ENCODE assay signal across 8 mouse cellular contexts in the genomic region with DNA sequence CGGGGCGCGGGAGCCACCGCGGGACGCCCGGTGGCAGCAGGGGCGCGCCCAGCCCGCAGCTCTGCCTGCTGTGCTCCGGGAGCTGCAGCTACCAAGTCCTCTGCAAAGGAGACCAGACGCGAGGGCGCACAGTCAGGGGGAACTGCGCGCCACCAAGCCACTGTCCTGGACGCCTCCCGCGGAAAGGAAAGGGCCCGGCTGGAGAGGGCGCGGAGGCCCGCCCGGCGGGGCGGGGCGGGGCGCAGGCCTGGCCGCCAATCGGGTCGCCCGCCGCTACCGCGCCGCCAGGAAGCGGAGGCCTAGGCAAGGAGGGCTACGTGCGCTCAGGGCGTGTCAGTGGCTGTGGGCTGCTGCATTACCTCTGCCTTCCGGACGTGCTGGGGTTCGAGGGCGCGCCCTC.
DNase-seq lines count a peak whose midpoint lies in the region; ATAC-seq and TF ChIP-seq lines count a peak whose summit lies in the region.
"Not testable (repeated sequence)": the region's sequence is repeated elsewhere in the genome, so short reads cannot be mapped to it uniquely, and the experiment has no call there.

No protein-coding gene starts in this region.

- not testable (repeated sequence) for ATAC-seq in embryonic facial prominence, embryonic 15.5 days (ENCODE audit: insufficient number of reproducible peaks, low FRiP score, low TSS enrichment, low read depth); heart, embryonic 12.5 days (ENCODE audit: insufficient number of reproducible peaks, low FRiP score); hindbrain, embryonic 12.5 days (ENCODE audit: low FRiP score); kidney, embryonic 16.5 days (ENCODE audit: low FRiP score, low TSS enrichment); stomach, postnatal 0 days (ENCODE audit: low FRiP score, low TSS enrichment)
- peak; percentile 47; the same call in 1 of the 2 replicates for ATAC-seq in liver, embryonic 12.5 days

- not testable (repeated sequence) for H3K27ac ChIP-seq in embryonic facial prominence, embryonic 15.5 days (replicated peaks); heart, embryonic 12.5 days (ENCODE audit: poor library complexity, severe bottlenecking); hindbrain, embryonic 12.5 days; kidney, embryonic 16.5 days (ENCODE audit: low read length); liver, embryonic 12.5 days; stomach, postnatal 0 days (replicated peaks)

- not testable (repeated sequence) for TF ChIP-seq EP300 in stomach, postnatal 0 days (optimal IDR thresholded peaks at IDR 0.05)

- DNase-seq in adrenal gland, postnatal 10 days: peak; percentile 3
- peak; percentile 4 for DNase-seq in lung, postnatal 36 days
- not testable (repeated sequence) for DNase-seq in stomach, postnatal 0 days (ENCODE audit: low spot score)

- TF ChIP-seq CTCF in stomach, postnatal 0 days (IDR thresholded peaks at IDR 0.05; ENCODE audit: low read depth): not testable (repeated sequence)

- 0 out of 2 replicates have a peak overlapping the region, but pooled peaks have one; percentile 15 for H3K4me3 ChIP-seq in embryonic facial prominence, embryonic 15.5 days (replicated peaks)
- H3K4me3 ChIP-seq in heart, embryonic 12.5 days: peak overlapping the region; percentile 50
- peak overlapping the region; percentile 8; the same call in 1 of the 2 replicates for H3K4me3 ChIP-seq in hindbrain, embryonic 12.5 days
- H3K4me3 ChIP-seq in kidney, embryonic 16.5 days (ENCODE audit: low read length): peak overlapping the region; percentile 27
- peak overlapping the region; percentile 56 for H3K4me3 ChIP-seq in liver, embryonic 12.5 days
- not testable (repeated sequence) for H3K4me3 ChIP-seq in stomach, postnatal 0 days (ENCODE audit: low read depth, low read length)

- H3K9me3 ChIP-seq in embryonic facial prominence, embryonic 15.5 days (replicated peaks); heart, embryonic 12.5 days (replicated peaks); hindbrain, embryonic 12.5 days (replicated peaks); kidney, embryonic 16.5 days (ENCODE audit: low read length); liver, embryonic 12.5 days (replicated peaks); stomach, postnatal 0 days (ENCODE audit: control insufficient read depth, low read length): not testable (repeated sequence)

- H3K27me3 ChIP-seq in embryonic facial prominence, embryonic 15.5 days; heart, embryonic 12.5 days (replicated peaks); hindbrain, embryonic 12.5 days; kidney, embryonic 16.5 days (ENCODE audit: insufficient read depth, low read length); liver, embryonic 12.5 days (replicated peaks); stomach, postnatal 0 days (ENCODE audit: control insufficient read depth, insufficient read depth, low read length): not testable (repeated sequence)

- WGBS in embryonic facial prominence, embryonic 15.5 days: 3% methylated on average over 44 of the region's 45 CpGs
- WGBS in heart, embryonic 12.5 days: 3% methylated on average over 42 of the region's 45 CpGs
- 8% methylated on average over 32 of the region's 45 CpGs for WGBS in hindbrain, embryonic 12.5 days
- WGBS in kidney, embryonic 16.5 days: 1% methylated on average over 22 of the region's 45 CpGs
- WGBS in liver, embryonic 12.5 days (ENCODE audit: insufficient replicate concordance): 3% methylated on average over 34 of the region's 45 CpGs
- WGBS in stomach, postnatal 0 days: 3% methylated on average over 21 of the region's 45 CpGs

- not testable (repeated sequence) for H3K36me3 ChIP-seq in embryonic facial prominence, embryonic 15.5 days; heart, embryonic 12.5 days; hindbrain, embryonic 12.5 days; kidney, embryonic 16.5 days (ENCODE audit: insufficient read depth, low read length); liver, embryonic 12.5 days; stomach, postnatal 0 days (ENCODE audit: control insufficient read depth, insufficient read depth, low read length)

- H3K4me2 ChIP-seq in embryonic facial prominence, embryonic 15.5 days (replicated peaks): 0 out of 2 replicates have a peak overlapping the region, but pooled peaks have one; percentile 22
- H3K4me2 ChIP-seq in heart, embryonic 12.5 days: peak overlapping the region; percentile 66
- H3K4me2 ChIP-seq in hindbrain, embryonic 12.5 days (replicated peaks): peak overlapping the region; percentile 19; the same call in 1 of the 2 replicates
- peak overlapping the region; percentile 45 for H3K4me2 ChIP-seq in kidney, embryonic 16.5 days (replicated peaks; ENCODE audit: low read depth, low read length)
- peak overlapping the region; percentile 68 for H3K4me2 ChIP-seq in liver, embryonic 12.5 days
- H3K4me2 ChIP-seq in stomach, postnatal 0 days (replicated peaks; ENCODE audit: low read depth): 0 out of 2 replicates have a peak overlapping the region, but pooled peaks have one; percentile 29

- H3K4me1 ChIP-seq in embryonic facial prominence, embryonic 15.5 days; heart, embryonic 12.5 days (replicated peaks); hindbrain, embryonic 12.5 days; kidney, embryonic 16.5 days (ENCODE audit: insufficient read depth, low read length); liver, embryonic 12.5 days; stomach, postnatal 0 days (replicated peaks; ENCODE audit: control insufficient read depth, insufficient read depth): not testable (repeated sequence)

- not testable (repeated sequence) for H3K9ac ChIP-seq in embryonic facial prominence, embryonic 15.5 days; hindbrain, embryonic 12.5 days; kidney, embryonic 16.5 days (replicated peaks; ENCODE audit: low read length); stomach, postnatal 0 days (ENCODE audit: low read length)
- H3K9ac ChIP-seq in heart, embryonic 12.5 days: peak overlapping the region; percentile 58; the same call in 1 of the 2 replicates
- 0 out of 2 replicates have a peak overlapping the region, but pooled peaks have one; percentile 52 for H3K9ac ChIP-seq in liver, embryonic 12.5 days
